Mouse (Mus musculus): ENCODE data around the gene Slc35e3. TPM values are rescaled to one million over a fixed set of nuclear protein-coding genes. Genes with fewer than 3 reads are reported as not detected.
A peak's percentile ranks its signal among the peaks of the same experiment; 100 is the strongest.
"Not testable (repeated sequence)": the region's sequence is repeated elsewhere in the genome, so short reads cannot be mapped to it uniquely, and the experiment has no call there.

Gene Slc35e3
- polyA plus RNA-seq, 1 experiment from 2014 or later = 6.7 TPM

GRCm38 (mm10) chr10:117747711-117748110 is 1.5 kb upstream of the Slc35e3 start:
- peaks cover 28% of the 10 kb centered on the region for H3K36me3 ChIP-seq (ENCODE audit: control insufficient read depth, insufficient read depth)
- no peak overlapping the region for H3K4me3 ChIP-seq (ENCODE audit: low read length)
- 0 out of 2 replicates have a peak, but pooled peaks cover 6% of the 10 kb centered on the region for H3K4me1 ChIP-seq (ENCODE audit: control insufficient read depth, insufficient read depth, low read length)
- no peaks in the 10 kb centered on the region for H3K27me3 ChIP-seq (ENCODE audit: control insufficient read depth, insufficient read depth, low read length)
- H3K9ac ChIP-seq (ENCODE audit: low read length) = no peak overlapping the region
- ATAC-seq (replicated peaks; ENCODE audit: extremely low read depth, insufficient read depth, low FRiP score) = no peak
- no peak overlapping the region for H3K27ac ChIP-seq (ENCODE audit: low read length)
- H3K4me2 ChIP-seq (ENCODE audit: low read depth, low read length) = no peak overlapping the region
- H3K9me3 ChIP-seq (replicated peaks; ENCODE audit: control insufficient read depth, low read length) = no peaks in the 10 kb centered on the region; the same call in 1 of the 2 replicates
- WGBS = 86% methylated on average over 7 of the region's 7 CpGs

- Histone ChIP-seq H3K4me2 (ENCODE audit: low read depth, low read length) (peak overlapping the region; percentile 67), H3K4me3 (ENCODE audit: low read length) (peak overlapping the region; percentile 56), H3K36me3 (ENCODE audit: control insufficient read depth, insufficient read depth) (peaks cover 14% of the 10 kb centered on the region), H3K9ac (ENCODE audit: low read length) (peak overlapping the region; percentile 60)
- H3K27ac ChIP-seq (ENCODE audit: low read length); H3K4me1 ChIP-seq (ENCODE audit: control insufficient read depth, insufficient read depth, low read length); H3K27me3 ChIP-seq (ENCODE audit: control insufficient read depth, insufficient read depth, low read length); H3K9me3 ChIP-seq (replicated peaks; ENCODE audit: control insufficient read depth, low read length): not testable (repeated sequence)
- peak; percentile 24 for ATAC-seq (replicated peaks; ENCODE audit: extremely low read depth, insufficient read depth, low FRiP score)
- WGBS = 2% methylated on average over 14 of the region's 46 CpGs
Observed at GRCm38 (mm10) chr10:117745570-117746296, 432 bp downstream of the Slc35e3 start.

GRCm38 (mm10) chr10:117743917-117744316 is 2.2 kb downstream of the Slc35e3 start:
- Histone ChIP-seq H3K4me2 (ENCODE audit: low read depth, low read length) (no peak overlapping the region), H3K4me3 (ENCODE audit: low read length) (no peak overlapping the region)
- no peak for ATAC-seq (replicated peaks; ENCODE audit: extremely low read depth, insufficient read depth, low FRiP score)

GRCm38 (mm10) chr10:117743182-117743581 is 3.0 kb downstream of the Slc35e3 start:
- H3K36me3 ChIP-seq (ENCODE audit: control insufficient read depth, insufficient read depth) = peaks cover 9% of the 10 kb centered on the region
- H3K4me3 ChIP-seq (ENCODE audit: low read length) = no peak overlapping the region
- H3K27ac ChIP-seq (ENCODE audit: low read length) = no peak overlapping the region
- no peak overlapping the region for H3K9ac ChIP-seq (ENCODE audit: low read length)
- H3K27me3 ChIP-seq (ENCODE audit: control insufficient read depth, insufficient read depth, low read length) = no peaks in the 10 kb centered on the region
- H3K4me1 ChIP-seq (ENCODE audit: control insufficient read depth, insufficient read depth, low read length) = 0 out of 2 replicates have a peak, but pooled peaks cover 6% of the 10 kb centered on the region
- H3K9me3 ChIP-seq (replicated peaks; ENCODE audit: control insufficient read depth, low read length) = no peaks in the 10 kb centered on the region
- ATAC-seq (replicated peaks; ENCODE audit: extremely low read depth, insufficient read depth, low FRiP score) = no peak
- 91% methylated on average over 2 of the region's 2 CpGs for WGBS
- no peak overlapping the region for H3K4me2 ChIP-seq (ENCODE audit: low read depth, low read length)

More at GRCm38 (mm10) chr10:117743917-117744316, 2.2 kb downstream of the Slc35e3 start:
- 77% methylated on average over 4 of the region's 4 CpGs for WGBS
- no peaks in the 10 kb centered on the region for H3K9me3 ChIP-seq (replicated peaks; ENCODE audit: control insufficient read depth, low read length)
- 0 out of 2 replicates have a peak, but pooled peaks cover 6% of the 10 kb centered on the region for H3K4me1 ChIP-seq (ENCODE audit: control insufficient read depth, insufficient read depth, low read length)
- H3K36me3 ChIP-seq (ENCODE audit: control insufficient read depth, insufficient read depth) = peaks cover 11% of the 10 kb centered on the region
- no peak overlapping the region for H3K9ac ChIP-seq (ENCODE audit: low read length)
- H3K27me3 ChIP-seq (ENCODE audit: control insufficient read depth, insufficient read depth, low read length) = no peaks in the 10 kb centered on the region
- no peak overlapping the region for H3K27ac ChIP-seq (ENCODE audit: low read length)

GRCm38 (mm10) chr10:117742618-117743017 is 3.5 kb downstream of the Slc35e3 start:
- ATAC-seq (replicated peaks; ENCODE audit: extremely low read depth, insufficient read depth, low FRiP score) = no peak
- H3K9ac ChIP-seq (ENCODE audit: low read length) = no peak overlapping the region
- no peak overlapping the region for H3K4me3 ChIP-seq (ENCODE audit: low read length)
- H3K4me1 ChIP-seq (ENCODE audit: control insufficient read depth, insufficient read depth, low read length) = 0 out of 2 replicates have a peak, but pooled peaks cover 6% of the 10 kb centered on the region
- no peaks in the 10 kb centered on the region for H3K27me3 ChIP-seq (ENCODE audit: control insufficient read depth, insufficient read depth, low read length)
- WGBS = 82% methylated on average over 4 of the region's 4 CpGs
- no peak overlapping the region for H3K27ac ChIP-seq (ENCODE audit: low read length)
- H3K4me2 ChIP-seq (ENCODE audit: low read depth, low read length) = no peak overlapping the region
- H3K9me3 ChIP-seq (replicated peaks; ENCODE audit: control insufficient read depth, low read length) = no peaks in the 10 kb centered on the region
- peaks cover 9% of the 10 kb centered on the region for H3K36me3 ChIP-seq (ENCODE audit: control insufficient read depth, insufficient read depth)

- H3K4me2 ChIP-seq (ENCODE audit: low read depth, low read length) = no peak overlapping the region
- H3K9me3 ChIP-seq (replicated peaks; ENCODE audit: control insufficient read depth, low read length) = no peaks in the 10 kb centered on the region
- ATAC-seq (replicated peaks; ENCODE audit: extremely low read depth, insufficient read depth, low FRiP score) = no peak
- 74% methylated on average over 15 of the region's 15 CpGs for WGBS
- H3K4me1 ChIP-seq (ENCODE audit: control insufficient read depth, insufficient read depth, low read length) = 0 out of 2 replicates have a peak, but pooled peaks cover 6% of the 10 kb centered on the region
- peaks cover 9% of the 10 kb centered on the region for H3K36me3 ChIP-seq (ENCODE audit: control insufficient read depth, insufficient read depth)
- no peak overlapping the region for H3K4me3 ChIP-seq (ENCODE audit: low read length)
- H3K9ac ChIP-seq (ENCODE audit: low read length) = no peak overlapping the region
- H3K27ac ChIP-seq (ENCODE audit: low read length) = no peak overlapping the region
- no peaks in the 10 kb centered on the region for H3K27me3 ChIP-seq (ENCODE audit: control insufficient read depth, insufficient read depth, low read length)
Observed at GRCm38 (mm10) chr10:117741698-117742475, 4.3 kb downstream of the Slc35e3 start.

GRCm38 (mm10) chr10:117740921-117741320 is 5.2 kb downstream of the Slc35e3 start:
- Histone ChIP-seq H3K4me1 (ENCODE audit: control insufficient read depth, insufficient read depth, low read length) (0 out of 2 replicates have a peak, but pooled peaks cover 6% of the 10 kb centered on the region), H3K27me3 (ENCODE audit: control insufficient read depth, insufficient read depth, low read length) (no peaks in the 10 kb centered on the region), H3K27ac (ENCODE audit: low read length) (no peak overlapping the region), H3K4me3 (ENCODE audit: low read length) (no peak overlapping the region), H3K9ac (ENCODE audit: low read length) (no peak overlapping the region), H3K4me2 (ENCODE audit: low read depth, low read length) (no peak overlapping the region), H3K9me3 (replicated peaks; ENCODE audit: control insufficient read depth, low read length) (no peaks in the 10 kb centered on the region), H3K36me3 (ENCODE audit: control insufficient read depth, insufficient read depth) (peaks cover 12% of the 10 kb centered on the region)
- WGBS = 84% methylated on average over 9 of the region's 9 CpGs
- no peak for ATAC-seq (replicated peaks; ENCODE audit: extremely low read depth, insufficient read depth, low FRiP score)

- Histone ChIP-seq H3K36me3 (ENCODE audit: control insufficient read depth, insufficient read depth) (peaks cover 12% of the 10 kb centered on the region), H3K4me1 (ENCODE audit: control insufficient read depth, insufficient read depth, low read length) (0 out of 2 replicates have a peak, but pooled peaks cover 3% of the 10 kb centered on the region), H3K9me3 (replicated peaks; ENCODE audit: control insufficient read depth, low read length) (no peaks in the 10 kb centered on the region), H3K9ac (ENCODE audit: low read length) (no peak overlapping the region), H3K4me3 (ENCODE audit: low read length) (no peak overlapping the region), H3K27ac (ENCODE audit: low read length) (no peak overlapping the region), H3K4me2 (ENCODE audit: low read depth, low read length) (no peak overlapping the region), H3K27me3 (ENCODE audit: control insufficient read depth, insufficient read depth, low read length) (no peaks in the 10 kb centered on the region)
- WGBS = 96% methylated on average over 10 of the region's 10 CpGs
- no peak for ATAC-seq (replicated peaks; ENCODE audit: extremely low read depth, insufficient read depth, low FRiP score)
Observed at GRCm38 (mm10) chr10:117740171-117740570, 6.0 kb downstream of the Slc35e3 start.

GRCm38 (mm10) chr10:117739648-117739948 is 6.6 kb downstream of the Slc35e3 start:
- Histone ChIP-seq H3K27me3 (ENCODE audit: control insufficient read depth, insufficient read depth, low read length) (no peaks in the 10 kb centered on the region), H3K4me2 (ENCODE audit: low read depth, low read length) (no peak overlapping the region), H3K4me1 (ENCODE audit: control insufficient read depth, insufficient read depth, low read length) (no peaks in the 10 kb centered on the region), H3K4me3 (ENCODE audit: low read length) (no peak overlapping the region), H3K9me3 (replicated peaks; ENCODE audit: control insufficient read depth, low read length) (no peaks in the 10 kb centered on the region), H3K36me3 (ENCODE audit: control insufficient read depth, insufficient read depth) (peaks cover 12% of the 10 kb centered on the region), H3K27ac (ENCODE audit: low read length) (no peak overlapping the region), H3K9ac (ENCODE audit: low read length) (no peak overlapping the region)
- no peak for ATAC-seq (replicated peaks; ENCODE audit: extremely low read depth, insufficient read depth, low FRiP score)
- WGBS = 94% methylated on average over 6 of the region's 6 CpGs

Data from heart, embryonic 16.5 days (tissue).